Mouse (Mus musculus) cerebellum, adult 2 months (tissue): ENCODE measurements at regions not wholly inside any gene's neighbourhood (a gene's known extent, or its start where the extent isn't known, plus 50 kb on each side); places are given as distances from the start of the nearest gene placed in this dataset.

Experiments used
- CTCF ChIP-seq: fragments of 200-500 bp; IDR thresholded peaks from 2 replicates; pipeline ENCODE4 v1.5.1; 2011; ENCODE audit warnings: low read depth, mild to moderate bottlenecking, control low read depth, low read length, moderate library complexity, borderline replicate concordance; ENCODE audit not compliant: insufficient read depth
- POLR2A ChIP-seq: fragments of 200-500 bp; IDR thresholded peaks from 2 replicates; pipeline ENCODE4 v1.6.1; 2011; ENCODE audit warnings: low read length, control low read depth, borderline replicate concordance; ENCODE audit not compliant: insufficient read depth

DNA sequence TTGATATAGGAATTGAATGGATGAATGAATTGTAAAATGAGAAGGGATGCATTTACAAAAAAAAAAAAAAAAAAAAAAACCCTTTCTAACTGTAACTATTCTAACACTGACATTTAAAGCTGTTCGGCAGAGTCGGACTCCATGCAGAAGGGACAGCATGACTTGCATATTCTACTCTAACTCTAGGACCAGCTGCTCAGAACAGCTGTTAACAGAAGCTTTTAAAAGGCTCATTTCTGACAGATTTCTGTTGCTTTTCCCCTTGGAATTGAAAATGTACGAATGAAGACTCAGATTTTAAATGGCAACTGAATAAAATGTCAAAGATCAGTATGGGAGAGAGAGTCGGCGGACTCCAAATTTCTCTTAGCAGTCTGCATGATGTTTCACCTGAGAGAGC is 138.9 kb upstream of the Fam83b start:
- TF ChIP-seq POLR2A: no peak
- TF ChIP-seq CTCF: no peak
